12 mouse cellular contexts compared by ENCODE assay signal in genomic region chr17:25462236-25462875, GRCm38 (mm10). TPM values are rescaled to one million over a fixed set of nuclear protein-coding genes. Genes with fewer than 3 reads are reported as not detected.
DNase-seq lines count a peak whose midpoint lies in the region; ATAC-seq and TF ChIP-seq lines count a peak whose summit lies in the region.
"Had no signal": no experiment of that assay in that cellular context is flagged by ENCODE, and none has a peak within 500 bp of the region (broad histone marks: within the 10 kb centered on the region; RNA-seq: fewer than 3 reads in every experiment).

No protein-coding gene starts in this region.

- no peak overlapping the region for H3K27ac ChIP-seq in kidney, adult 2 months (ENCODE audit: insufficient read depth, low read depth, low read length)
- no peak overlapping the region for H3K27ac ChIP-seq in embryonic facial prominence, embryonic 14.5 days (replicated peaks; ENCODE audit: low read depth, low read length)
- no peak overlapping the region for H3K27ac ChIP-seq in hindbrain, embryonic 11.5 days (ENCODE audit: low read depth, low read length)
- no peak overlapping the region; the same call in 1 of the 2 replicates for H3K27ac ChIP-seq in midbrain, embryonic 16.5 days (ENCODE audit: low read length)
- no peak overlapping the region for H3K27ac ChIP-seq in liver, embryonic 12.5 days

- no peak for TF ChIP-seq POLR2A in kidney, adult 2 months (IDR thresholded peaks at IDR 0.05; ENCODE audit: low read depth, low read length)

- 0 out of 2 replicates have a peak overlapping the region, but pooled peaks have one; percentile 0 for H3K9ac ChIP-seq in embryonic facial prominence, embryonic 14.5 days (ENCODE audit: low read depth, low read length)
- H3K9ac ChIP-seq in hindbrain, embryonic 11.5 days (ENCODE audit: low read depth, low read length) = peak overlapping the region; percentile 3; the same call in 1 of the 2 replicates
- 0 out of 2 replicates have a peak overlapping the region, but pooled peaks have one; percentile 14 for H3K9ac ChIP-seq in midbrain, embryonic 16.5 days (ENCODE audit: low read depth, low read length)
- H3K9ac ChIP-seq in liver, embryonic 12.5 days = no peak overlapping the region

- H3K27me3 ChIP-seq in kidney, adult 2 months (replicated peaks; ENCODE audit: control insufficient read depth, insufficient read depth, low read length) = no peaks in the 10 kb centered on the region
- H3K27me3 ChIP-seq in embryonic facial prominence, embryonic 14.5 days (replicated peaks; ENCODE audit: control insufficient read depth, insufficient read depth, low read length) = no peaks in the 10 kb centered on the region
- no peaks in the 10 kb centered on the region for H3K27me3 ChIP-seq in hindbrain, embryonic 11.5 days (ENCODE audit: control insufficient read depth, insufficient read depth, low read length)
- H3K27me3 ChIP-seq in midbrain, embryonic 16.5 days (ENCODE audit: control insufficient read depth, insufficient read depth, low read depth, low read length) = no peaks in the 10 kb centered on the region
- H3K27me3 ChIP-seq in liver, embryonic 12.5 days (replicated peaks) = peaks cover 10% of the 10 kb centered on the region; the same call in 1 of the 2 replicates

- 34% methylated on average over 9 of the region's 9 CpGs for WGBS in kidney, adult 2 months
- 33% methylated on average over 9 of the region's 9 CpGs for WGBS in embryonic facial prominence, embryonic 14.5 days
- 29% methylated on average over 9 of the region's 9 CpGs for WGBS in hindbrain, embryonic 11.5 days
- 21% methylated on average over 9 of the region's 9 CpGs for WGBS in midbrain, embryonic 16.5 days
- WGBS in liver, embryonic 12.5 days (ENCODE audit: insufficient replicate concordance) = 32% methylated on average over 9 of the region's 9 CpGs

- H3K4me3 ChIP-seq in kidney, adult 2 months (ENCODE audit: insufficient read depth, low read depth, low read length) = no peak overlapping the region
- H3K4me3 ChIP-seq in embryonic facial prominence, embryonic 14.5 days (ENCODE audit: low read depth, low read length) = no peak overlapping the region
- H3K4me3 ChIP-seq in hindbrain, embryonic 11.5 days (ENCODE audit: low read depth, low read length) = no peak overlapping the region
- no peak overlapping the region for H3K4me3 ChIP-seq in midbrain, embryonic 16.5 days (ENCODE audit: low read depth, low read length)
- no peak overlapping the region for H3K4me3 ChIP-seq in liver, embryonic 12.5 days

- H3K4me2 ChIP-seq in embryonic facial prominence, embryonic 14.5 days (ENCODE audit: low read depth, low read length) = no peak overlapping the region
- no peak overlapping the region for H3K4me2 ChIP-seq in hindbrain, embryonic 11.5 days (replicated peaks; ENCODE audit: low read depth, low read length)
- H3K4me2 ChIP-seq in midbrain, embryonic 16.5 days (ENCODE audit: low read length) = no peak overlapping the region
- no peak overlapping the region for H3K4me2 ChIP-seq in liver, embryonic 12.5 days

- intact Hi-C loops in left cerebral cortex, postnatal 36 days (cut with DNase I) = no loop called here

- peak; percentile 33 for DNase-seq in kidney, postnatal 10 days
- no peak for DNase-seq in kidney, adult 2 months
- DNase-seq in embryonic facial prominence, embryonic 14.5 days (ENCODE audit: low spot score) = peak; percentile 72
- peak; percentile 38 for DNase-seq in hindbrain, embryonic 11.5 days (ENCODE audit: low spot score)
- DNase-seq in left cerebral cortex, postnatal 36 days (ENCODE audit: low spot score in 2 of 2) = no peak
- no peak for DNase-seq in cerebellum, adult 8-10 months
- DNase-seq: cerebellum, adult 11-12 months; lung, postnatal 36 days had no signal

- no peaks in the 10 kb centered on the region for H3K4me1 ChIP-seq in kidney, adult 2 months (ENCODE audit: control insufficient read depth, insufficient read depth, low read length)
- 0 out of 2 replicates have a peak, but pooled peaks cover 10% of the 10 kb centered on the region for H3K4me1 ChIP-seq in embryonic facial prominence, embryonic 14.5 days (ENCODE audit: control insufficient read depth, insufficient read depth, low read length)
- H3K4me1 ChIP-seq in hindbrain, embryonic 11.5 days (replicated peaks; ENCODE audit: control insufficient read depth, insufficient read depth, low read length) = peaks cover 7% of the 10 kb centered on the region
- peaks cover 3% of the 10 kb centered on the region; the same call in 1 of the 2 replicates for H3K4me1 ChIP-seq in midbrain, embryonic 16.5 days (ENCODE audit: control insufficient read depth, insufficient read depth, low read length)
- 0 out of 2 replicates have a peak, but pooled peaks cover 6% of the 10 kb centered on the region for H3K4me1 ChIP-seq in liver, embryonic 12.5 days

- no peaks in the 10 kb centered on the region for H3K9me3 ChIP-seq in embryonic facial prominence, embryonic 14.5 days (ENCODE audit: control insufficient read depth, low read length)
- H3K9me3 ChIP-seq in hindbrain, embryonic 11.5 days (ENCODE audit: control insufficient read depth, low read length) = no peaks in the 10 kb centered on the region
- no peaks in the 10 kb centered on the region for H3K9me3 ChIP-seq in midbrain, embryonic 16.5 days (replicated peaks; ENCODE audit: control insufficient read depth, low read length, poor library complexity, severe bottlenecking)
- no peaks in the 10 kb centered on the region for H3K9me3 ChIP-seq in liver, embryonic 12.5 days (replicated peaks)

- peak; percentile 55; the same call in 1 of the 2 replicates for ATAC-seq in embryonic facial prominence, embryonic 14.5 days (ENCODE audit: low read depth)
- ATAC-seq in hindbrain, embryonic 11.5 days (ENCODE audit: low FRiP score) = peak; percentile 33; the same call in 1 of the 2 replicates
- no peak for ATAC-seq in midbrain, embryonic 16.5 days
- ATAC-seq in liver, embryonic 12.5 days = no peak

- no peaks in the 10 kb centered on the region for H3K36me3 ChIP-seq in kidney, adult 2 months (ENCODE audit: control insufficient read depth, insufficient read depth, low read length)
- no peaks in the 10 kb centered on the region for H3K36me3 ChIP-seq in embryonic facial prominence, embryonic 14.5 days (ENCODE audit: control insufficient read depth, insufficient read depth, low read length)
- no peaks in the 10 kb centered on the region for H3K36me3 ChIP-seq in hindbrain, embryonic 11.5 days (ENCODE audit: control insufficient read depth, insufficient read depth, low read length)
- no peaks in the 10 kb centered on the region for H3K36me3 ChIP-seq in midbrain, embryonic 16.5 days (ENCODE audit: control insufficient read depth, insufficient read depth, low read length)
- H3K36me3 ChIP-seq in liver, embryonic 12.5 days = no peaks in the 10 kb centered on the region

- no peak for TF ChIP-seq CTCF in kidney, adult 2 months (conservative IDR thresholded peaks at IDR 0.05; ENCODE audit: insufficient read depth, insufficient read length, low read depth, low read length)

RNA-seq across cellular contexts. Expression of gene Tekt4, which starts 7.9 kb away (rescaled TPM):
- 0.07 and 0.08 TPM in 2 replicates for polyA plus RNA-seq in kidney, adult 2 months (2012; rRNA removed)
- polyA plus RNA-seq in embryonic facial prominence, embryonic 14.5 days (2014; fragmentation: Nextera tagmentation; extraction: Ambion mirVana) = 0.22 and 3.0 TPM in 2 replicates
- 1.3 and 1.8 TPM in 2 replicates for polyA plus RNA-seq in hindbrain, embryonic 11.5 days (2014; fragmentation: Nextera tagmentation; extraction: Ambion mirVana)
- 1.5 TPM in 2 replicates for polyA plus RNA-seq in midbrain, embryonic 16.5 days (2015; fragmentation: Nextera tagmentation; extraction: Ambion mirVana)
- total RNA-seq in left cerebral cortex, postnatal 36 days (2021) = 1 to 10 TPM; 1.8 to 3.5 TPM
- polyA plus RNA-seq in liver, embryonic 12.5 days (2016; fragmentation: Nextera tagmentation; extraction: Ambion mirVana) = not detected in 2 replicates
- total RNA-seq: MEL had no signal

RNA-seq across cellular contexts. Expression of gene Cacna1h, which starts 28.8 kb away (rescaled TPM):
- polyA plus RNA-seq in kidney, adult 2 months (2012; rRNA removed) = 0.44 and 1.3 TPM in 2 replicates
- 4.9 and 5.2 TPM in 2 replicates for polyA plus RNA-seq in embryonic facial prominence, embryonic 14.5 days (2014; fragmentation: Nextera tagmentation; extraction: Ambion mirVana)
- 5.9 and 6.5 TPM in 2 replicates for polyA plus RNA-seq in hindbrain, embryonic 11.5 days (2014; fragmentation: Nextera tagmentation; extraction: Ambion mirVana)
- polyA plus RNA-seq in midbrain, embryonic 16.5 days (2015; fragmentation: Nextera tagmentation; extraction: Ambion mirVana) = 10.0 and 11.5 TPM in 2 replicates
- total RNA-seq in left cerebral cortex, postnatal 36 days (2021) = 10 to 100 TPM; 29.7 to 53.7 TPM
- 1.2 and 1.6 TPM in 2 replicates for polyA plus RNA-seq in liver, embryonic 12.5 days (2016; fragmentation: Nextera tagmentation; extraction: Ambion mirVana)

RNA-seq across cellular contexts. Expression of gene Sstr5, which starts 34.7 kb away (rescaled TPM):
- not detected in 2 replicates for polyA plus RNA-seq in kidney, adult 2 months (2012; rRNA removed)
- not detected in 2 replicates for polyA plus RNA-seq in embryonic facial prominence, embryonic 14.5 days (2014; fragmentation: Nextera tagmentation; extraction: Ambion mirVana)
- polyA plus RNA-seq in hindbrain, embryonic 11.5 days (2014; fragmentation: Nextera tagmentation; extraction: Ambion mirVana) = 0.07 and 0.12 TPM in 2 replicates
- polyA plus RNA-seq in midbrain, embryonic 16.5 days (2015; fragmentation: Nextera tagmentation; extraction: Ambion mirVana) = 0.88 and 1.4 TPM in 2 replicates
- under 1 TPM; 0.12 to 0.16 TPM for total RNA-seq in left cerebral cortex, postnatal 36 days (2021)
- 0.10 TPM in 1 of 2 replicates, not detected in the other for polyA plus RNA-seq in liver, embryonic 12.5 days (2016; fragmentation: Nextera tagmentation; extraction: Ambion mirVana)
- total RNA-seq: heart, adult 18-20 months; MEL had no signal

Comparison
In these comparisons a context has a peak if more than half of its experiments do, and no peak if none do; other contexts are left out.
1. DNase-seq: peak in kidney, postnatal 10 days (single experiment), embryonic facial prominence, embryonic 14.5 days (single experiment) and hindbrain, embryonic 11.5 days (single experiment); none in kidney, adult 2 months (single experiment), left cerebral cortex, postnatal 36 days (0 of 2) and cerebellum, adult 8-10 months (single experiment).
2. ATAC-seq: peak in embryonic facial prominence, embryonic 14.5 days (single experiment) and hindbrain, embryonic 11.5 days (single experiment); none in midbrain, embryonic 16.5 days (single experiment) and liver, embryonic 12.5 days (single experiment).